Mouse (Mus musculus): Measurements from ENCODE around the gene Tmx1.

GRCm38 (mm10) chr12:70451533-70451932 is 1.4 kb upstream of the Tmx1 start:
- TF ChIP-seq CTCF (IDR thresholded peaks at IDR 0.05; ENCODE audit: borderline replicate concordance, insufficient read depth, low read depth, low read length), result no peak
- TF ChIP-seq POLR2A (IDR thresholded peaks at IDR 0.05; ENCODE audit: borderline replicate concordance, insufficient read depth, low read length), result no peak

Data from cerebellum, adult 2 months (tissue).